Mouse (Mus musculus): ENCODE measurements around the gene Scube1.

Scube1 gene

DNA sequence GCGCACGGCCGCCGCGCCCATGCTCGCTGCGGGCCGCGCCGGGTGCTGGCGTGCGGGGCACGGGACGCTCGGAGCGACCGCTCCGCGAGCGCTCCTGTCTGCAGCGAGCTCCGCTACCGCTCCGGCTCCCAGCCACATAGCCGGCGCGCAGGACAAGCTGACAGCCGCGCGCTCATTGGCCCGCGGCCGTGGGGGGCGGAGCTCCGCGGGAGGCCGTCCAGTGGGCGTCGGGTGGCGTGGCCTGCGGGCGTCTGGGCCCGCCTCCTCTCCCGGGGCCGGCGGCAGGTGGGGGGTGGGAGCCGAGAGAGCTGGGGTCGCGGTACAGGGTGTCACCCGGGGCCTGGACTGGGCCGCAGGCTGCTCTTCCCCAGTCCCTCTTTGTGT is at the start of gene Scube1:
TSS of gene Scube1 (minus strand) at position 136 of the 384 bp plus-strand sequence.
- DNase-seq (ENCODE audit: low read depth), result peak; percentile 39

DNA sequence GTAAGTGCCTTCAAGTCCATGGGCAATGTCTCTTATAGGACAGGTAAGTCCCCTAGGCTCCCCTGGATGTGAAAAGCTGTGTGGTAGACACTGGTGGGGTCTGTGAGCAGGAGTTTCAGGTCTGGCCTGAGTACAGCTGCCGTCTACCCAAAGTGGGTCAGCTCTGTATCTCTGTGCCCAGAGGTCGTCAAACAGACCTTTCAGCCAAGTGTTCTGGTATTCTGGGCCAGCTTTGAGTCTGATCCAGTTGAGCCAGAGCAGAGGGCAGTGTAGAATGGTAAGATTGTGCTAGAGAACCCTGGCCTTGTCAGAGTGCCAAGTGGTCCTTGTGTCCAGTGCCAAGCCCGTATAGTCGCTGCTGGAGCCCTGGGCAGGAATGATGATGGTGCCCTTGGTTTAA is 48.1 kb upstream of the Scube1 start:
- no peak for DNase-seq (ENCODE audit: low read depth)

DNA sequence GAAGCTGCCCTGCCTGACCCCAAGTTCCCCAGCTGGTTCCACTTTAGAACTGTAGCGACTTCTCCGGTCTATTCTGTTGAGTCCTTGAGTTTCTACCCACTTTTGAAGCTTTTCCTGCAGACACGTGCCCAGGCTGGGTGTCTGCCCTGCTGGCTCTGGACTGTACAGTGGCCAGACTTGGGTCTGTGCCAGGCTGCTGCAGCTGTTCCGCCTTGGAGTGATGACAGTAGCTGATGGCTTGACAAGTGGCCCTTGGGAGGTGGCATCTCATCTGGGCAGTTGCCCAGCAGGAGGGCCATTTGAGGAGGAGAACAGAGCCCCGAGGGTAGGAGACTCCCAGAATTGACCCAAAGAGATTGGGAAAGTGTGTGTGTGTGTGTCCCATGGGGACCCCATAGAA is 47.6 kb upstream of the Scube1 start:
- no peak for DNase-seq (ENCODE audit: low read depth)

GRCm38 (mm10) chr15:83771346-83772053 is 46.7 kb upstream of the Scube1 start:
- no peak for DNase-seq (ENCODE audit: low read depth)

DNA sequence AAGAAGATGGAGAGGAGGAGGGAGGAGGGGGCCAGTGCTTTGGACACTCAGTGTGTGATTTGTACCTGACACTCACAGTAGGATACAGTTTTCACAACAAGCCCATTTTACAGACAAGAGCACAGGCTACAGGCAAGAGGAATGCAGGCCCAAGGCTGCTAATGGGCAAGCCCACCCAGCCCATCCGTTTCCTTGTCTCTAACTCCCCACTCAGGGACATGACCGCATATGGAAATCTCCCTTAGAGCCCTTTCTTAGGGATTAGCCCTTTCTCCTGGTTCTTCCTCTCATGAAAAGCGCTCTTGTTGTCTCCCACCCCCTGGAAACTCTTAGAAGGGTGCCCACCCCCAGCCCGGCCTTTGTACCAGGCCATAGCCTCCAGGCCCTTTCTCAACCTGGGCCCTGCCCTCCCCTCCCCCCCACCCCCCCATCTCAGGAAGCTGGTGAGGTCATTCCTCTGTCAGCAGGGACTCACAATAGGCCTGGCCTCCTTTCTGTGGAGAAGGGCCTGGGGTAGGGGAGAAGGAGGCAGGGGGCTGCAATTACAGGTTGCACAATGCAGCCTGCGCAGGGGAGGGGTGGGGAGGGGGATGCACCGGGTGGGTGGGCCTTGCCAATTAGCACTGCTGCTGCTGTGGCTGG is 40.7 kb upstream of the Scube1 start:
- no peak for DNase-seq (ENCODE audit: low read depth)

DNA sequence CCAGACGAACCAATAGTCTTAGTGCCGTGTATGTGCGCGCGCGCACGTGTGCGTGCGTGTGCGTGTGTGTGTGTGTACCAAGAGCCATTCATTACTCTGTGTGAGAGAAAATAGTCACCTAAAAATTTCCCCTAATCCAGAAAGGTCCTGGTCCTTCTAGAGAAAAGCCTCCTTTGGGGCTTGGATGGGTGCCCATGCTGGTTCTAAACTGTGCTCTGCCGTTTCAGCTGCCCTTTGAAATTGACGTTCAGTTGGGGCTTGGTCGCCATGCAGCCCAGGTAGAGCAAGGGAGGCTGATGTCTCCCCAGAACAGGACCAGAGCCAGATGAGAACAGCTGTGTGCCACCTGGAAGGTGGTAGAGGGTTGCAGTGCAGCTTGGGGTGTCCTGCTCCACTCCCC is 36.7 kb upstream of the Scube1 start:
- no peak for DNase-seq (ENCODE audit: low read depth)

DNA sequence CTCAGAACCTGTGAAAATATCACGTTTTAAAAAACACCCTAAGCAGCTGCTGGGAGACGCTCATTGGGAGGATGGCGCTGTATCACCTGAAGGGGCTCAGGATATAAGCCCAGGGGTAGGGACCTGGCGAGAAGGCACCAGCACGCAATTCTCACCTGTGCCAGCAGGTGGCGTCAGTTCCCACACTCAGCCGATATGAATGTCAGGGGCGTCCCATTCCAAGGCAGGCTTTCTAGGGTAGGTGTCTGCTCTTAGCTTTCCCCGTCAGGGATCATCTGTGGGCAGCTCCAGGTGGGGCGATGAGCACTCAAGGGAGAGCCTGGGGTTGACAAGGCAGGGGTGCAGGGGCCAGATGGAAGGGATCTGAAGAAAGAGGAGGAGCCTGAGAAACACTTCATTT is 35.9 kb upstream of the Scube1 start:
- peak; percentile 22 for DNase-seq (ENCODE audit: low read depth)

GRCm38 (mm10) chr15:83758958-83759357 is 34.1 kb upstream of the Scube1 start:
- no peak for DNase-seq (ENCODE audit: low read depth)

DNA sequence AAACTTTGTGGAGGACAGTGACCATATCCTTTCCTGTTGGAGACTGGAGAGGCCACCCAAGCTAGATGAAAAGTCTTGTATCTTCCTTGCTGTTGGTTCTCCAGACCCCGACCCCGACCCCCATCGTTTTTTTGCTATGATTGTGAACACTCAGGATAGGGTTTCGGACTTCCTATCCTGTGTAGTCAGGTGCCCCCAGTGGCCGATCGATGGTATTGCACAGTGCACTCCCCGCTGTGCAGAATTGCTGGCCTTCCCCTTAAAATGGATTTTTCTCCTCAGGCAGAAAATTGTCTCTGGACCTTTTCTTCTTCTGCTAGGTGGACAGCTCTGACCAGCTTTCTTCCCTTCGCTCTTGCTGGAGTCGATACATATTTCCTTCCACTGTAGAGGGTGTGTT is 31.9 kb upstream of the Scube1 start:
- peak; percentile 14 for DNase-seq (ENCODE audit: low read depth)

GRCm38 (mm10) chr15:83749436-83749835 is 24.6 kb upstream of the Scube1 start:
- DNase-seq (ENCODE audit: low read depth), result no peak

DNA sequence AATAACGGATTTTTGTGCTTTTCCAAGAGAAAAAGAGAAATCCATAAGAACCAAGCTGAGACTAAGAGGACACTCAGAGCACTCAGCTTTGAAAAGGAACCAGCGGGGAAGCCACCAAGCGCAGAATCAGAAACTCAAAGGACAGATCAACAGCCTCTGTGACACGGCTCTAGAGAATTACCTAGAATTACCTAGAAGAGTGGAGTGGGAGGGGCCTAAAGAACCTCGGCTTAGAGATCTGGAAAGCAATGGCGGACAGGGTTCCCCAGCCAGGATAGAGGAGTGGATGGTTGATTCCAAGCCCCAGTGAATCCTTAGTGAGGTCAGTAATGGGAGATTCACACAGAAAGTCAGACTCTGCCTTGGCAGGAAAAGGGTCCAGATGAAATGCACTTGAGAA is 24.2 kb upstream of the Scube1 start:
- no peak for DNase-seq (ENCODE audit: low read depth)

DNA sequence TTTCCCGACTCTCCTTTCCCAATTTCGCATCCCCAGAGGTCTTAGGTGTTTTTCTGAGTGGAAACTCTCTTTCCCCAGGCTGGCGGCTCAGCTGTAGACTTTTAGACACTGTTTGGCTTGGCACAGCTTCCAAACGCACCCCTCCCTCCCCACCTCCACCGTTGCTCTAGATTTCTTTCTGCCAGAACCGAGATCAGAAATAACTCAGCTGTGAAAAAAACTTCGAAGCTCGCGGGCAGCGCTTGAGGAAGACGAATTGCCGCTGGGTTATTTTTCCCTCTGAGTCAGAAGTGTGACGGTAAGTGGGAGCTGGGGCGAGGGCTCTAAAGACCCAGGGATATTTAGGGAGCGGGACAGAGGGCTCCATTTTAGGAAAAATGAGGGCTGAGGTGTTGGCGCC is 21.5 kb upstream of the Scube1 start:
- DNase-seq (ENCODE audit: low read depth), result no peak

DNA sequence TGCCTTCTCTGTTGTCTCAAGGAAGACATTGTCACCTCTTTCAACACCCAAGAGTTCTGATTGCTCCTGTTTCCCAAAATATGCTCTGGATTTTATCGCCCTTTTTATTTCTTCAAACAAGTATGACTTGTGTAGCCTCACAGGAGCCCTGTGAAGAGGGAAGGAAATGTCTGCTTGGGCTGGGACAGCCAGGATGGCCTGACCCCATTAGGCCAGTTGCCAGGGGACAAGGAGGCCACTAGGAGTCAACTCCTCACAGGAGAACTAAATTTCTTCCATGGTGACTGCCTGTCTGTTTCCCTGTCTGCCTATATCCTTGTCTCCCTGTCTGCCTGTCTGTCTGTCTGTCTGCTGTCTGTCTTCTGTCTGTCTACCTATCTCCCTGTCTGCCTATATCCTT is 17.2 kb upstream of the Scube1 start:
- DNase-seq (ENCODE audit: low read depth), result no peak

DNA sequence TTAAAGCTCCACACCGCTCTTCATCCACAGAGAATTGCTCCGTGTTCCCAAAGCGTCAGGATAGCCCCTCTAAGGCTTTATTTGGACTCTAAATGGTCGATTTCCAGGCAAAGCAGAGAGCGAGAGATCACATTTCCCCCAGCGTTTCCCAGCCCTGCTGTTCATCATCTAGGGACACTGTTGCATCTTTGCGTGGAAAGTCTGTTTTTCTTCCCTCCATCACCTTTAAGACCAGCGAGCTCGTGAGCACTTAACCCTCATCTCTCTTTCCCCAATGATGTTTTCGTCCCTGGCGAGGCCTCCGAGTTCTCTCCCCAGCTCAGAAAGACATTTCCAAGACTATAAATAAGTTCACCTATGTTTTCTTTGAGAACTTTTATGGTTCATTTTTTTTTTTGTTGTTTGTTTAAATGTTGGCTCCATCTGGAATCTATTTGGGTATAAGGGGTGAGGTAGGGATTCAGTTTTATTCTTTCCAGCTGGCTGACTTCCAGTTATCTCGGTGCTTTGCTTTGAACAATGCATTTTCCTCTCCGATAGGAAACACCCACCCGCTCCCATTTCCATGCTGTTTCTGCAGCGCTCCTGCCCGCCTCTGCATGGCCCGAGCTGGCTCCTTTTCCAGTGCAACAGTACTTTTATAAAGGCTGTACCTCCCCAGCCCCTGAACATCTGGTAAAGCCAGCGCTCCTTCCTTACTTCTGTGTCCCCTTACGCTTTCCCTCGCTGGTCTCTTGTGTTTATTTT is 16.0 kb upstream of the Scube1 start:
- no peak for DNase-seq (ENCODE audit: low read depth)

GRCm38 (mm10) chr15:83727626-83728025 is 2.8 kb upstream of the Scube1 start:
- peak; percentile 29 for DNase-seq (ENCODE audit: low read depth)

DNA sequence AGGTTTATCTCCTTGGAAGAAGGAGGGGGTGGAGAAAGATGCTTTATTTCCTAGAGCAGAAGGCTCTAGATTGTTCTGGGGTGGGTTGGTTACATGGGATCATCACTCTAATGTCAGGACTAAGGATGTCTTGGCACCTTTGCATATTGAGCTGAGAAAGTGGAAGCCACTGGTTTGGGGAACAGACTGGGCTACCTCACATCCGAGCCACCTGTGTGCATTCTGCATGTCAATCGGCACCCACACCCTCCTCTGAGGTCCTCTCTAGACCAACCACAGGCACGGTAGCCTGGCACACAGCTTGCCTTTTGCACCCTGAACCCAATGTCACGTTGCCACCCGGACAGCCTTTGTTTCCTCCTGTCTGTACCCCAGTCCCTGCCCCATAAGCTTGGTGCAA is 1.9 kb upstream of the Scube1 start:
- no peak for DNase-seq (ENCODE audit: low read depth)

- DNase-seq (ENCODE audit: low read depth), result no peak
Measured at GRCm38 (mm10) chr15:83725556-83726200, 857 bp upstream of the Scube1 start.

DNA sequence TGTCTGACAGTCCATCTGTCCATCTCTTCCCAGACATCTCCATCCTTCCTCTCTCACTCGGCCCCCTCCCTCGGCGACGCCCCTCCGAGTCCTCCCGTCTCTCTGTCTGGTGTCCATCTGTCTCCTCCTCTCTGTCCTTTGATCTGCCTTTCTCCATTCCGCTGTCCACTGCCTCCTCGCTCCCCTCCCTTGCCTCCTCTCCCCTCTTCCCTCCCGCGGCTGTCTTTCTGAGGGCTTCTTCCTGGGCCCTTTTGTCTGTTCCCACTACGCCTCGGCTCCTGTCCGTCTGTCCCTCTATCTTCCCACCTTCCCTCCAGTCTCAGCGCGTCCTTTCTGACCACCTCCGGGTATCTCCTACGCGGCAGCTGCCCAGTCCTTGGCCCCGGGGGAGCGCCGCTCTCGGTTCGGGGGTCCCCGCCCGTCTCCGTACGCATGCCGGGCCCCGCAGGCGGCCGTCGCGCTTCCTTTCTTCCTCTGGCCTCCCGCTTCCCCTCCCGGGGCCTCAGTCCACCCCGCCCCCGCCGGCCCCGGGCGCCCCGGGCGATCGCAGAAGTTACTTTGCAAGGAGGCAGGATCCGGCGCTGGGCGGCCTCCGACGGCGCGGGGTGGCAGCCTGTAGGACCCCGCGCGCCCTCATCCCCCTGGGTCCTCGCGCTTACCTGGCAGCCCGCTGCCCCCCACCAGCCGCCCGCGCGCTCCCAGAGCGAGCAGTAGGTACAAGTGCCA is 498 bp downstream of the Scube1 start:
- no peak for DNase-seq (ENCODE audit: low read depth)

- no peak for DNase-seq (ENCODE audit: low read depth)
Measured at GRCm38 (mm10) chr15:83715582-83716228, 9.1 kb downstream of the Scube1 start.

DNA sequence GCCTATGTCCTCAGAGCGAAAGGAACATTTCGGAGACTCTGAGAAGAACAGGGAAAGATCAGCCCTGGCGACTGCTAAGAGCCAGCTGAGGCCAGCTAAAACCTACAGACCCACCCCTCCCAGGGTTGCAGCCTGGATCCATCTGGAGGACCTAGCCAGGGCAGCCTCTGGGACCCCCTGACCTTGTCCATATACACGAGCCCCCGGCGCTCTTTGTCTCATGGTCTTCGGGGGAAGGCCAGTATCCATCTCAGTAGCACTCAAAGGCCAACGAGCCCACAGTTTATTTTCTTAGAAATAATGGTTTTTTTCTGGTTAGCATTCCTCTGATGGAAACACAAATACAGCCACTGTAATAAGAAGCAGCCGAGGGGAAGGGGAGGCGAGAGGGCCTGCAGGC is 12.0 kb downstream of the Scube1 start:
- DNase-seq (ENCODE audit: low read depth), result no peak

DNA sequence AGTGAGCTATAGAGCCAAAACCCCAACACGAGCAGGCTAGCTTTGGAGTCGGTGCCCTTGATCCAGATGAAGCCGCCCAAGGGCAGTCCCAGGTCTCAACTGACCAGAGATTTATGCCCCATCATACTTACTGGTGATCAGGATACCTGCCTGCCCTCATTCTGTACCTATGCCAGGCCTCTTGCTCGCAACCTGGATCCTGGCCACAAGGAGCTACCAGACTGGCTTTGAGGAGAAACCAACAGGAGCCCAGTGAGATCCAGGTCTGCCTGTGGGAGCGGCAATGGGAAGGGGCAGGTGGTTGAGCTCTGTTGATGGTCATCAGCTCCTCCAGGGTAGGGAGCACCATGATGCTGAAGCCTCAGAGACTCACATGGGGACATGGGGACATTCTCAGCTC is 12.5 kb downstream of the Scube1 start:
- DNase-seq (ENCODE audit: low read depth), result no peak

Measured in c-Kit-positive CD71-negative TER-119-negative erythroid progenitor cells, embryonic 14.5 days (primary cell).